Comparison of ENCODE assay signal across 8 mouse cellular contexts in the genomic region with DNA sequence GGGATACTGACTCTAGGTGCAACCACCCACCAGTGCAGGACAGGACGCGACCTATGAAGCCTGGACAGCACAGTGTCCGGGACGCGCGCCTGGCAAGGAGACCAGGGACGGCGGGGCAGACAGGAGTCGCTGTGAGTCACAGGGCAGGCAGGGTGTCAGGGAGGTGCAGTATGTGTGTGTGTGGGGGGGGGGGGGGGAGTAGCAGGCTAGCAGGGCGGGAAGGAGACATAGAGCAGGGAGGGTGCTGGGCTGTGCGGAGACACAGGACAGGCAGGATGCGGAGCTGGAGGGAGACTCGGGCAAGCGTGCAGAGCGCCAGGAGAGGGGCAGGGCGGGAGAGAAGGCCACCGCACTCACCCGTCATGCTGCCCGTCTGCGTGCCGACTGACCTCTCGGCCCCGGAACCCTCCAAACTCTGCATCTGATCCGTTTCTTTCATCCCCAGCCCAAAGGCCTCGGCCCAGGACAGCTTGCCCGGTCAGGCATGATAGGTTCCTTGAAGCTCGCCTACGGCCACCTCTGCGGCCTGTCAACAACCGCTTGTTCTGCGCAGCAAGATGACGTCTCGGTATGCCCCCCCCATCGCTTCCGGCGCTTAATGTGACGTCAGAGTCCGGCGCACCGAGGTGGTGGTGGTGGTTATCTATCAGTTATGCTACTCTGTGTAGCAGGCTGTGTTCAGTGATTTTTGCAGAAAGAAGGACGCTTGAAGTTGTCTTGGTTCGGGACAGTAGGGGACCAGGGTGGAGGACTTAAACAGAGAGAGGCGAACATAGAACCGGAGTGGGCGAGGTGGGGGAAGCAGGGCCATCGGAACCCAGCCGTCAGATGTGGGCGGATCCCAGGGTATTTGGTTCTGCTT. TPM values are rescaled to one million over a fixed set of nuclear protein-coding genes. Genes with fewer than 3 reads are reported as not detected.
A peak's percentile ranks its signal among the peaks of the same experiment; 100 is the strongest.
DNase-seq lines count a peak whose midpoint lies in the region; ATAC-seq and TF ChIP-seq lines count a peak whose summit lies in the region.

A gene (minus strand): TSS at position 562 of the 862 bp plus-strand sequence.

- WGBS in bone marrow, adult 2 months = 1% methylated on average over 48 of the region's 48 CpGs
- WGBS in embryonic facial prominence, embryonic 15.5 days = 0% methylated on average over 48 of the region's 48 CpGs
- under 1% methylated on average over 41 of the region's 48 CpGs for WGBS in kidney, embryonic 14.5 days
- WGBS in limb, embryonic 15.5 days = under 1% methylated on average over 47 of the region's 48 CpGs

- peak; percentile 85 for ATAC-seq in embryonic facial prominence, embryonic 15.5 days (ENCODE audit: insufficient number of reproducible peaks, low FRiP score, low TSS enrichment, low read depth)
- ATAC-seq in kidney, embryonic 14.5 days (ENCODE audit: low FRiP score, low TSS enrichment) = peak; percentile 92
- ATAC-seq in limb, embryonic 15.5 days (ENCODE audit: insufficient number of reproducible peaks, low FRiP score, low TSS enrichment, low read depth) = peak; percentile 82

- H3K27ac ChIP-seq in bone marrow, adult 2 months (ENCODE audit: control insufficient read depth, insufficient read depth, low read depth, low read length, poor library complexity) = peak within 1 kb of the TSS; percentile 62
- peak within 1 kb of the TSS; percentile 25 for H3K27ac ChIP-seq in embryonic facial prominence, embryonic 15.5 days (replicated peaks)
- H3K27ac ChIP-seq in kidney, embryonic 14.5 days (ENCODE audit: low read depth, low read length) = peak within 1 kb of the TSS; percentile 15; the same call in 1 of the 2 replicates
- H3K27ac ChIP-seq in limb, embryonic 15.5 days = peak within 1 kb of the TSS; percentile 47

- DNase-seq in 416B (ENCODE audit: low read depth) = peak; percentile 92
- peak; percentile 93 to 96 for DNase-seq in heart, adult 9 months (ENCODE audit: low spot score in 2 of 2)
- DNase-seq in monocyte, adult 2 months (ENCODE audit: low read depth in 1 of 2, low spot score in 2 of 2) = peak; percentile 86 to 98
- peak; percentile 88 to 92 for DNase-seq in spleen, postnatal 36 days (ENCODE audit: low spot score in 2 of 2)

- no peaks in the 10 kb centered on the region for H3K27me3 ChIP-seq in embryonic facial prominence, embryonic 15.5 days
- no peaks in the 10 kb centered on the region for H3K27me3 ChIP-seq in kidney, embryonic 14.5 days (ENCODE audit: control insufficient read depth, insufficient read depth, low read length)
- peaks cover 1% of the 10 kb centered on the region; the same call in 1 of the 2 replicates for H3K27me3 ChIP-seq in limb, embryonic 15.5 days

- peak within 1 kb of the TSS; percentile 82 for H3K4me2 ChIP-seq in embryonic facial prominence, embryonic 15.5 days (replicated peaks)
- H3K4me2 ChIP-seq in kidney, embryonic 14.5 days (replicated peaks; ENCODE audit: low read depth, low read length) = peak within 1 kb of the TSS; percentile 85
- H3K4me2 ChIP-seq in limb, embryonic 15.5 days = peak within 1 kb of the TSS; percentile 76

- H3K4me3 ChIP-seq in bone marrow, adult 2 months (replicated peaks; ENCODE audit: control insufficient read depth, low read depth, low read length) = peak within 1 kb of the TSS; percentile 97
- peak within 1 kb of the TSS; percentile 95 for H3K4me3 ChIP-seq in embryonic facial prominence, embryonic 15.5 days (replicated peaks)
- peak within 1 kb of the TSS; percentile 98 for H3K4me3 ChIP-seq in kidney, embryonic 14.5 days (ENCODE audit: low read length)
- peak within 1 kb of the TSS; percentile 83 for H3K4me3 ChIP-seq in limb, embryonic 15.5 days

- no peaks in the 10 kb centered on the region for H3K9me3 ChIP-seq in embryonic facial prominence, embryonic 15.5 days (replicated peaks)
- H3K9me3 ChIP-seq in kidney, embryonic 14.5 days (ENCODE audit: control insufficient read depth, low read length) = no peaks in the 10 kb centered on the region
- H3K9me3 ChIP-seq in limb, embryonic 15.5 days = no peaks in the 10 kb centered on the region

- no peaks in the 10 kb centered on the region; the same call in 1 of the 2 replicates for H3K4me1 ChIP-seq in bone marrow, adult 2 months (ENCODE audit: control insufficient read depth, insufficient read depth, low read length)
- peaks cover 12% of the 10 kb centered on the region for H3K4me1 ChIP-seq in embryonic facial prominence, embryonic 15.5 days
- H3K4me1 ChIP-seq in kidney, embryonic 14.5 days (ENCODE audit: control insufficient read depth, insufficient read depth, low read length) = peaks cover 6% of the 10 kb centered on the region
- peaks cover 11% of the 10 kb centered on the region for H3K4me1 ChIP-seq in limb, embryonic 15.5 days

- peak; percentile 70; the same call in 1 of the 2 replicates for TF ChIP-seq POLR2A in bone marrow, adult 2 months (IDR thresholded peaks at IDR 0.05; ENCODE audit: borderline replicate concordance, control insufficient read depth, low read depth, low read length)

- peak within 1 kb of the TSS; percentile 84 for H3K9ac ChIP-seq in embryonic facial prominence, embryonic 15.5 days
- peak within 1 kb of the TSS; percentile 87 for H3K9ac ChIP-seq in kidney, embryonic 14.5 days (ENCODE audit: low read depth, low read length)
- peak within 1 kb of the TSS; percentile 78 for H3K9ac ChIP-seq in limb, embryonic 15.5 days

- no peak for TF ChIP-seq CTCF in bone marrow, adult 2 months (IDR thresholded peaks at IDR 0.05; ENCODE audit: control insufficient read depth, insufficient read depth, low read length)

- peaks cover 5% of the 10 kb centered on the region; the same call in 1 of the 2 replicates for H3K36me3 ChIP-seq in embryonic facial prominence, embryonic 15.5 days
- H3K36me3 ChIP-seq in kidney, embryonic 14.5 days (ENCODE audit: control insufficient read depth, insufficient read depth, low read length) = peaks cover 6% of the 10 kb centered on the region; the same call in 1 of the 2 replicates
- H3K36me3 ChIP-seq in limb, embryonic 15.5 days = peaks cover 10% of the 10 kb centered on the region

RNA-seq across cellular contexts. Expression of the gene that starts here (rescaled TPM):
- 11.1 and 24.1 TPM in 2 replicates for polyA plus RNA-seq in bone marrow, adult 2 months (2011; ENCODE audit: insufficient read depth, insufficient read length, low replicate concordance, missing spikeins)
- 32.5 and 33.1 TPM in 2 replicates for polyA plus RNA-seq in embryonic facial prominence, embryonic 15.5 days (2015; fragmentation: Nextera tagmentation; extraction: Ambion mirVana)
- polyA plus RNA-seq in kidney, embryonic 14.5 days (2014; fragmentation: Nextera tagmentation; extraction: Ambion mirVana) = 25.7 and 35.5 TPM in 2 replicates
- polyA plus RNA-seq in limb, embryonic 15.5 days (2015; fragmentation: Nextera tagmentation; extraction: Ambion mirVana) = 33.6 and 34.3 TPM in 2 replicates

Comparison
In these comparisons a context has a peak if more than half of its experiments do, and no peak if none do; other contexts are left out.
1. Peak in every context shown above with its lines: DNase-seq, ATAC-seq, H3K4me3 ChIP-seq and H3K27ac ChIP-seq.